Mouse (Mus musculus) spleen, adult 2 months (tissue): ENCODE results near the gene Trappc6b. TPM values are rescaled to one million over a fixed set of nuclear protein-coding genes. Genes with fewer than 3 reads are reported as not detected.

ENCODE experiments used
- DNase-seq, 2 experiments: peaks; one replicate each; pipeline versions ENCODE4 v3.0.0 to v3.0.0-alpha.2; 2012 to 2021; ENCODE audit warnings: low spot score in 2 of 2, low read depth in 1 of 2
- H3K27ac ChIP-seq: fragments of 200-500 bp; 2 replicates; pipeline ENCODE4 v1.5.1; 2012; ENCODE audit warnings: low read length, inconsistent platforms; ENCODE audit not compliant: insufficient read depth
- H3K27me3 ChIP-seq: fragments of 200-500 bp; 2 replicates; pipeline ENCODE4 v1.6.1; 2012; ENCODE audit warnings: mild to moderate bottlenecking, moderate library complexity, low read length, inconsistent platforms; ENCODE audit not compliant: control insufficient read depth, insufficient read depth
- H3K36me3 ChIP-seq: fragments of 200-500 bp; 2 replicates; pipeline ENCODE4 v1.6.1; 2012; ENCODE audit warnings: mild to moderate bottlenecking, low read length, inconsistent platforms; ENCODE audit not compliant: control insufficient read depth, insufficient read depth
- H3K4me1 ChIP-seq: fragments of 200-500 bp; 2 replicates; pipeline ENCODE4 v1.6.1; 2011; ENCODE audit warnings: inconsistent platforms; ENCODE audit not compliant: control insufficient read depth, insufficient read depth, insufficient read length
- H3K4me3 ChIP-seq: fragments of 200-500 bp; 2 replicates; pipeline ENCODE4 v1.5.1; 2011; ENCODE audit warnings: mild to moderate bottlenecking, inconsistent platforms; ENCODE audit not compliant: insufficient read depth, insufficient read length; ENCODE audit errors: extremely low read depth
- CTCF ChIP-seq: fragments of 200-500 bp; IDR thresholded peaks from 2 replicates; pipeline ENCODE4 v1.5.1; 2011; ENCODE audit warnings: mild to moderate bottlenecking, inconsistent platforms; ENCODE audit not compliant: insufficient read depth, insufficient read length, insufficient replicate concordance; ENCODE audit errors: extremely low read depth
- POLR2A ChIP-seq: fragments of 200-500 bp; IDR thresholded peaks from 2 replicates; pipeline ENCODE4 v1.6.1; 2011; ENCODE audit warnings: low read depth, low read length, inconsistent platforms
- WGBS: fragments of 180-500 bp; shearing (Covaris S2); methylation state at CpG from one replicate; pipeline ENCODE4 v1.1.7; 2018; 5-methylcytosine and 5-hydroxymethylcytosine counted together
- polyA plus RNA-seq: library from polyadenylated mRNA; depleted of rRNA; stranded (reverse); fragments of >200 nt; gene quantifications from 2 replicates; pipeline ENCODE4 v1.2.3, GENCODE M21; 2012; rRNA removed

Trappc6b gene
- polyA plus RNA-seq, 1 experiment, result 62.8 TPM

- no peak for TF ChIP-seq CTCF
- TF ChIP-seq POLR2A, result peak; percentile 80
- DNase-seq, result peak; percentile 96 to 98
- Histone ChIP-seq H3K36me3 (no peaks in the 10 kb centered on the region), H3K27me3 (no peaks in the 10 kb centered on the region), H3K27ac (peak within 1 kb of the TSS; percentile 83), H3K4me1 (no peaks in the 10 kb centered on the region), H3K4me3 (peak within 1 kb of the TSS; percentile 72)
- WGBS, result under 1% methylated on average over 48 of the region's 48 CpGs
Observed at GRCm38 (mm10) chr12:59011844-59012709, 49.2 kb downstream of the Trappc6b start, which contains the start of gene Sec23a. TSS of gene Sec23a (minus strand) at chr12:59012017.

- WGBS, result under 1% methylated on average over 25 of the region's 25 CpGs
- Histone ChIP-seq H3K27ac (peak overlapping the region; percentile 83), H3K36me3 (peaks cover 4% of the 10 kb centered on the region), H3K27me3 (no peaks in the 10 kb centered on the region), H3K4me3 (peak overlapping the region; percentile 72), H3K4me1 (no peaks in the 10 kb centered on the region)
- no peak for TF ChIP-seq POLR2A
- no peak for TF ChIP-seq CTCF
- no peak for DNase-seq
Observed at GRCm38 (mm10) chr12:59011275-59011843, 49.9 kb downstream of the Trappc6b start.

- Histone ChIP-seq H3K4me1 (no peaks in the 10 kb centered on the region), H3K27me3 (no peaks in the 10 kb centered on the region), H3K4me3 (no peak overlapping the region), H3K36me3 (peaks cover 8% of the 10 kb centered on the region), H3K27ac (no peak overlapping the region)
- peak; percentile 5 to 15 for DNase-seq
- no peak for TF ChIP-seq CTCF
- 67% methylated on average over 2 of the region's 2 CpGs for WGBS
Observed at GRCm38 (mm10) chr12:59010482-59010881, 50.8 kb downstream of the Trappc6b start.

Other genes with a start within 250 kb of the Trappc6b start
- 3.9 and 4.5 TPM in 2 replicates for gene Sec23a, start 49.5 kb downstream of the Trappc6b start, polyA plus RNA-seq
- gene Gemin2, start 48.1 kb downstream of the Trappc6b start, polyA plus RNA-seq, result 2.5 and 3.0 TPM in 2 replicates
- gene Pnn, start 5.4 kb upstream of the Trappc6b start, polyA plus RNA-seq, result 15.4 and 16.2 TPM in 2 replicates
- 16.5 and 18.9 TPM in 2 replicates for gene Mia2, start 34.3 kb upstream of the Trappc6b start, polyA plus RNA-seq
- 6.5 and 6.9 TPM in 2 replicates for gene Fbxo33, start 158.3 kb upstream of the Trappc6b start, polyA plus RNA-seq